Mouse (Mus musculus): Measurements from ENCODE around the gene Myh14. TPM values are rescaled to one million over a fixed set of nuclear protein-coding genes. Genes with fewer than 3 reads are reported as not detected.

Myh14 gene
- total and polyA plus RNA-seq, 3 experiments, result 0.09 to 1.5 (median 0.60) TPM

DNA sequence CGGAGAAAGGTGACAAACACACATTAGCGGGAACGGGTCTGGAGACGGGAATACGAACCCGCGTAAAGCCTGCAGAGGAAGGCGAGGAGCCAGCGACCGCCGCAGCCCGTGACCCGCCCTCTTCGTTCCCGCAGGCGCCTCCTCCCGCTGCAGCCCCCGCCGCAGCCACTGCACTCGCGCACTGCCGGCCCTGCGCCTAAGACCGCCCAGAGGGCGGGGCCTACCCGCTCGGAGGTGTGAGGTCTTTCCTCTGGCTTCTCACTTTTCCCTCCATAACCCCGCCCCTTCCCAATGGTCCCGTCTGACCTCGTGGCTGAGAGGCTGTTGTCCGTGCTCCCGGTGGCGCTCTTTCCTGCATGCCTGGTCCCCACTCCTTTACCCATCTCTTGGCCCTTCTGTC, 81.5 kb downstream of the Myh14 start:
- no peaks in the 10 kb centered on the region for H3K9me3 ChIP-seq (replicated peaks; ENCODE audit: low read length)
- TF ChIP-seq MAX (IDR thresholded peaks at IDR 0.05; ENCODE audit: low read length) (peak; percentile 77), ZKSCAN1 (IDR thresholded peaks at IDR 0.05; ENCODE audit: borderline replicate concordance, low read depth, low read length) (no peak), UBTF (IDR thresholded peaks at IDR 0.05; ENCODE audit: low read depth, low read length) (0 out of 2 replicates have a peak, but pooled peaks have one; percentile 27), CHD2 (IDR thresholded peaks at IDR 0.05; ENCODE audit: low read length) (no peak), PAX5 (IDR thresholded peaks at IDR 0.05; ENCODE audit: low read length) (no peak), IRF4 (IDR thresholded peaks at IDR 0.05; ENCODE audit: low read depth, low read length) (peak; percentile 31; the same call in 1 of the 2 replicates), KAT2A (IDR thresholded peaks at IDR 0.05; ENCODE audit: insufficient replicate concordance, low read length) (no peak), POLR2AphosphoS2 (IDR thresholded peaks at IDR 0.05; ENCODE audit: low read depth, low read length) (no peak), ZMIZ1 (IDR thresholded peaks at IDR 0.05; ENCODE audit: low read depth, low read length) (no peak), CHD1 (IDR thresholded peaks at IDR 0.05; ENCODE audit: low read depth, low read length) (no peak), MXI1 (IDR thresholded peaks at IDR 0.05; ENCODE audit: low read depth, low read length) (peak; percentile 35; the same call in 1 of the 2 replicates), MAFK (IDR thresholded peaks at IDR 0.05; ENCODE audit: insufficient replicate concordance, low read length) (no peak), SMC3 (IDR thresholded peaks at IDR 0.05; ENCODE audit: low read depth, low read length) (no peak), JUN (IDR thresholded peaks at IDR 0.05; ENCODE audit: insufficient read depth, low read depth, low read length) (no peak), RAD21 (IDR thresholded peaks at IDR 0.05; ENCODE audit: low read depth, low read length) (no peak), TBP (conservative IDR thresholded peaks at IDR 0.05; ENCODE audit: low read depth, low read length) (no peak), HCFC1 (IDR thresholded peaks at IDR 0.05; ENCODE audit: low read depth, low read length) (no peak), NELFE (IDR thresholded peaks at IDR 0.05; ENCODE audit: low read depth, low read length) (0 out of 2 replicates have a peak, but pooled peaks have one; percentile 30), TCF12 (IDR thresholded peaks at IDR 0.05; ENCODE audit: low read depth, low read length) (0 out of 2 replicates have a peak, but pooled peaks have one; percentile 14), BHLHE40 (IDR thresholded peaks at IDR 0.05; ENCODE audit: low read depth, low read length) (0 out of 2 replicates have a peak, but pooled peaks have one; percentile 19), RCOR1 (conservative IDR thresholded peaks at IDR 0.05; ENCODE audit: low read depth, low read length) (no peak), ZC3H11A (IDR thresholded peaks at IDR 0.05; ENCODE audit: low read depth, low read length) (no peak), SIN3A (IDR thresholded peaks at IDR 0.05; ENCODE audit: low read length) (peak; percentile 31; the same call in 1 of the 2 replicates), NRF1 (IDR thresholded peaks at IDR 0.05; ENCODE audit: low read depth, low read length) (peak; percentile 74), JUND (conservative IDR thresholded peaks at IDR 0.05; ENCODE audit: low read depth, low read length) (no peak), MAZ (IDR thresholded peaks at IDR 0.05; ENCODE audit: low read depth, low read length) (peak; percentile 65; the same call in 1 of the 2 replicates), MEF2A (IDR thresholded peaks at IDR 0.05; ENCODE audit: borderline replicate concordance, low read depth, low read length) (no peak), MYC (IDR thresholded peaks at IDR 0.05; ENCODE audit: low read depth, low read length) (no peak), ELF1 (IDR thresholded peaks at IDR 0.05; ENCODE audit: low read depth, low read length) (no peak), ETS1 (conservative IDR thresholded peaks at IDR 0.05; ENCODE audit: low read depth, low read length) (no peak), CTCF (conservative IDR thresholded peaks at IDR 0.05 in 1 of 2, IDR thresholded peaks at IDR 0.05 in 1 of 2; ENCODE audit: low read depth in 2 of 2, low read length in 2 of 2) (no peak), E2F4 (IDR thresholded peaks at IDR 0.05; ENCODE audit: insufficient replicate concordance, low read depth, low read length) (no peak), USF2 (conservative IDR thresholded peaks at IDR 0.05; ENCODE audit: low read depth, low read length) (no peak), POLR2A (IDR thresholded peaks at IDR 0.05; ENCODE audit: low read depth, low read length) (0 out of 2 replicates have a peak, but pooled peaks have one; percentile 41), GABPA (IDR thresholded peaks at IDR 0.05; ENCODE audit: insufficient replicate concordance, low read depth, low read length) (no peak), USF1 (IDR thresholded peaks at IDR 0.05; ENCODE audit: low read depth, low read length) (no peak), ZNF384 (IDR thresholded peaks at IDR 0.05; ENCODE audit: low read depth, low read length) (no peak), EP300 (IDR thresholded peaks at IDR 0.05; ENCODE audit: low read length) (no peak)
- dilution Hi-C loops (cut with MboI; ENCODE audit: extremely low pct_ligation_motif_present, extremely low pct_unique_long_range_greater_than_20kb, low sequenced_read_pairs) (no loop called here), in situ Hi-C loops (cut with MboI; ENCODE audit: low pct_ligation_motif_present, low pct_unique_long_range_greater_than_20kb, low sequenced_read_pairs) (loop anchor here (10.0 kb wide), 1 partner anchor 56 kb away; no protein-coding TSS in a partner anchor)
- 0 out of 2 replicates have a peak, but pooled peaks cover 2% of the 10 kb centered on the region for H3K79me2 ChIP-seq (replicated peaks; ENCODE audit: control insufficient read depth, extremely low read depth, insufficient read depth, poor library complexity, severe bottlenecking)
- peak overlapping the region; percentile 55 for H3K9ac ChIP-seq (ENCODE audit: insufficient read depth, low read depth)
- H3K4me2 ChIP-seq (ENCODE audit: insufficient read depth, low read depth, poor library complexity, severe bottlenecking), result peak overlapping the region; percentile 73
- peak overlapping the region; percentile 37 to 65 (median 44) for H3K4me3 ChIP-seq (replicated peaks in 1 of 3; ENCODE audit: low read depth in 2 of 3, low read length in 2 of 3, poor library complexity in 1 of 3)
- peaks cover 13 to 39% of the 10 kb centered on the region in 2 experiments for H3K4me1 ChIP-seq (ENCODE audit: control insufficient read depth in 1 of 2, insufficient read depth in 2 of 2)
- H3K27ac ChIP-seq (ENCODE audit: insufficient read depth, low read depth), result no peak overlapping the region
- H3K36me3 ChIP-seq (replicated peaks in 1 of 2; ENCODE audit: control insufficient read depth in 1 of 2, insufficient read depth in 1 of 2, low read length in 1 of 2), result peaks cover 16 to 47% of the 10 kb centered on the region in 2 experiments
- peak; percentile 56 for DNase-seq (ENCODE audit: extremely low read depth)
- peaks cover 10% of the 10 kb centered on the region for H3K27me3 ChIP-seq (replicated peaks)

Data from CH12.LX (cell line).